Mouse (Mus musculus) cerebellum, postnatal 4 days (tissue): Measurements from ENCODE around the gene Unc93a2.
"Not testable (repeated sequence)": the region's sequence is repeated elsewhere in the genome, so short reads cannot be mapped to it uniquely, and the experiment has no call there.

Experiments used
- DNase-seq, 2 experiments: peaks; one replicate each; pipeline ENCODE4 v3.0.0; 2022; ENCODE audit warnings: low spot score in 2 of 2, mixed read lengths in 1 of 2

Gene Unc93a2

GRCm38 (mm10) chr17:7385364-7385763 is at the start of gene Unc93a2:
Gene Unc93a2 (minus strand): TSS chr17:7385464.
- DNase-seq = not testable (repeated sequence)

- not testable (repeated sequence) for DNase-seq
These were observed 48.9 kb upstream of the Unc93a2 start for GRCm38 (mm10) chr17:7434121-7434520.

- not testable (repeated sequence) for DNase-seq
These were observed 45.0 kb upstream of the Unc93a2 start for GRCm38 (mm10) chr17:7430210-7430631.

GRCm38 (mm10) chr17:7420191-7420973 is 35.1 kb upstream of the Unc93a2 start:
- peak in 1 of 2 experiments; percentile 16 for DNase-seq

- not testable (repeated sequence) for DNase-seq
These were observed 29.5 kb upstream of the Unc93a2 start for GRCm38 (mm10) chr17:7414601-7415310.

- not testable (repeated sequence) for DNase-seq
These were observed 28.1 kb upstream of the Unc93a2 start for GRCm38 (mm10) chr17:7413336-7413735.

GRCm38 (mm10) chr17:7399770-7400169 is 14.5 kb upstream of the Unc93a2 start:
- DNase-seq = not testable (repeated sequence)

GRCm38 (mm10) chr17:7398198-7398847 is 13.1 kb upstream of the Unc93a2 start:
- not testable (repeated sequence) for DNase-seq

GRCm38 (mm10) chr17:7397079-7397478 is 11.8 kb upstream of the Unc93a2 start:
- not testable (repeated sequence) for DNase-seq

GRCm38 (mm10) chr17:7396288-7396687 is 11.0 kb upstream of the Unc93a2 start:
- DNase-seq = not testable (repeated sequence)

- not testable (repeated sequence) for DNase-seq
These were observed 10.4 kb upstream of the Unc93a2 start for GRCm38 (mm10) chr17:7395671-7396070.

- not testable (repeated sequence) for DNase-seq
These were observed 9.9 kb upstream of the Unc93a2 start for GRCm38 (mm10) chr17:7395116-7395515.

GRCm38 (mm10) chr17:7389898-7390297 is 4.6 kb upstream of the Unc93a2 start:
- DNase-seq = not testable (repeated sequence)

GRCm38 (mm10) chr17:7388958-7389356 is 3.7 kb upstream of the Unc93a2 start:
- DNase-seq = peak in 1 of 2 experiments; percentile 16

GRCm38 (mm10) chr17:7388341-7388957 is 3.2 kb upstream of the Unc93a2 start:
- not testable (repeated sequence) for DNase-seq

GRCm38 (mm10) chr17:7386016-7386415 is 752 bp upstream of the Unc93a2 start:
- DNase-seq = peak in 1 of 2 experiments; percentile 26

- not testable (repeated sequence) for DNase-seq
These were observed 1.8 kb downstream of the Unc93a2 start for GRCm38 (mm10) chr17:7383167-7384143.

GRCm38 (mm10) chr17:7382711-7383110 is 2.6 kb downstream of the Unc93a2 start:
- not testable (repeated sequence) for DNase-seq

- not testable (repeated sequence) for DNase-seq
These were observed 7.4 kb downstream of the Unc93a2 start for GRCm38 (mm10) chr17:7377907-7378306.

GRCm38 (mm10) chr17:7376951-7377700 is 8.1 kb downstream of the Unc93a2 start:
- not testable (repeated sequence) for DNase-seq
